In genomic region chr1:54585278-54585846, GRCm38 (mm10) we compare ENCODE assay signal across 9 mouse cellular contexts. TPM values are rescaled to one million over a fixed set of nuclear protein-coding genes. Genes with fewer than 3 reads are reported as not detected.
A peak's percentile ranks its signal among the peaks of the same experiment; 100 is the strongest.
DNase-seq lines count a peak whose midpoint lies in the region; ATAC-seq lines count a peak whose summit lies in the region.
"Had no signal": no experiment of that assay in that cellular context is flagged by ENCODE, and none has a peak within 500 bp of the region (broad histone marks: within the 10 kb centered on the region; RNA-seq: fewer than 3 reads in every experiment).

No protein-coding gene starts in this region.

- H3K27me3 ChIP-seq in hindbrain, embryonic 16.5 days (replicated peaks; ENCODE audit: control insufficient read depth, insufficient read depth, low read length): no peaks in the 10 kb centered on the region
- H3K27me3 ChIP-seq in midbrain, embryonic 15.5 days (replicated peaks): no peaks in the 10 kb centered on the region

- no peak overlapping the region for H3K9ac ChIP-seq in hindbrain, embryonic 16.5 days (ENCODE audit: low read depth, low read length)
- H3K9ac ChIP-seq in midbrain, embryonic 15.5 days: no peak overlapping the region

- no peak overlapping the region for H3K4me2 ChIP-seq in hindbrain, embryonic 16.5 days (ENCODE audit: low read length)
- 0 out of 2 replicates have a peak overlapping the region, but pooled peaks have one; percentile 6 for H3K4me2 ChIP-seq in midbrain, embryonic 15.5 days

- intact Hi-C loops in left cerebral cortex, postnatal 4 days (cut with DNase I): no loop called here

- 9% methylated on average over 9 of the region's 9 CpGs for WGBS in hindbrain, embryonic 16.5 days
- WGBS in midbrain, embryonic 15.5 days: 4% methylated on average over 9 of the region's 9 CpGs

- no peak overlapping the region for H3K27ac ChIP-seq in hindbrain, embryonic 16.5 days (ENCODE audit: low read depth, low read length)
- H3K27ac ChIP-seq in midbrain, embryonic 15.5 days: no peak overlapping the region; the same call in 1 of the 2 replicates
- H3K27ac ChIP-seq: heart, adult 2 months had no signal

- DNase-seq in thymus, postnatal 0 days (ENCODE audit: low spot score): peak; percentile 32
- DNase-seq in thymus, postnatal 36 days: no peak
- DNase-seq in ovary, postnatal 14 days (ENCODE audit: low spot score): no peak
- DNase-seq in cerebellum, adult 8-10 months: no peak
- no peak for DNase-seq in left cerebral cortex, postnatal 4 days

- H3K4me3 ChIP-seq in hindbrain, embryonic 16.5 days (ENCODE audit: low read length): no peak overlapping the region
- H3K4me3 ChIP-seq in midbrain, embryonic 15.5 days: no peak overlapping the region
- H3K4me3 ChIP-seq: heart, adult 2 months had no signal

- H3K9me3 ChIP-seq in hindbrain, embryonic 16.5 days (ENCODE audit: control insufficient read depth, low read length): no peaks in the 10 kb centered on the region
- no peaks in the 10 kb centered on the region for H3K9me3 ChIP-seq in midbrain, embryonic 15.5 days

- ATAC-seq in hindbrain, embryonic 16.5 days: peak; percentile 45; the same call in 1 of the 2 replicates
- peak; percentile 69 for ATAC-seq in midbrain, embryonic 15.5 days (replicated peaks)
- no peak for ATAC-seq in erythroid progenitor cell, adult 5-6 weeks (replicated peaks; ENCODE audit: low FRiP score, poor library complexity, severe bottlenecking)

- peaks cover 3% of the 10 kb centered on the region for H3K4me1 ChIP-seq in hindbrain, embryonic 16.5 days (ENCODE audit: control insufficient read depth, insufficient read depth, low read depth, low read length)
- H3K4me1 ChIP-seq in midbrain, embryonic 15.5 days: peaks cover 6% of the 10 kb centered on the region; the same call in 1 of the 2 replicates

- no peaks in the 10 kb centered on the region for H3K36me3 ChIP-seq in hindbrain, embryonic 16.5 days (ENCODE audit: control insufficient read depth, insufficient read depth, low read length)
- H3K36me3 ChIP-seq in midbrain, embryonic 15.5 days (replicated peaks): no peaks in the 10 kb centered on the region

RNA-seq across cellular contexts. Expression of gene Pgap1, which starts 27.9 kb away (rescaled TPM):
- polyA plus RNA-seq in thymus, postnatal 0 days (2015; fragmentation: Nextera tagmentation; extraction: Ambion mirVana): 0.82 and 0.87 TPM in 2 replicates
- polyA plus RNA-seq in hindbrain, embryonic 16.5 days (2015; fragmentation: Nextera tagmentation; extraction: Ambion mirVana): 20.7 and 21.0 TPM in 2 replicates
- polyA plus RNA-seq in midbrain, embryonic 15.5 days (2015; fragmentation: Nextera tagmentation; extraction: Ambion mirVana): 29.5 and 33.6 TPM in 2 replicates
- total RNA-seq in erythroid progenitor cell, adult 5-6 weeks (2015; ENCODE audit: low replicate concordance): 2.5 and 9.2 TPM in 2 replicates
- 1.2 and 2.6 TPM in 2 replicates for total RNA-seq in erythroid progenitor cell, adult 5-6 weeks (2017; ENCODE audit: low replicate concordance)
- 10 to 100 TPM; 70.2 to 72.6 TPM for total RNA-seq in left cerebral cortex, postnatal 4 days (2021)

Comparison
In these comparisons a context has a peak if more than half of its experiments do, and no peak if none do; other contexts are left out.
1. RNA of gene Pgap1, which starts 27.9 kb away (polyA plus RNA-seq): 29.5 to 33.6 TPM in midbrain, embryonic 15.5 days and 20.7 to 21.0 TPM in hindbrain, embryonic 16.5 days; 0.82 to 0.87 TPM in thymus, postnatal 0 days; every median in the first group is over 10 times any median in the second.